Mouse (Mus musculus) gastrocnemius, postnatal 36 days (tissue): Measurements from ENCODE around the gene Dscaml1. TPM values are rescaled to one million over a fixed set of nuclear protein-coding genes. Genes with fewer than 3 reads are reported as not detected.

ENCODE experiments used
- DNase-seq, 2 experiments: peaks; one replicate each; pipeline ENCODE4 v3.0.0; 2022
- intact Hi-C: fragments of 180-260 bp; cut with DNase I; formaldehyde crosslinking; loops from one replicate; pipeline ENCODE4 v1.15.1; 2025
- total RNA-seq, 2 experiments: library from RNA; stranded (reverse); gene quantifications; 2 replicates each; pipeline ENCODE4 v1.2.3; 2021

Gene Dscaml1
- total RNA-seq, 2 experiments from 2014 or later = not detected

DNA sequence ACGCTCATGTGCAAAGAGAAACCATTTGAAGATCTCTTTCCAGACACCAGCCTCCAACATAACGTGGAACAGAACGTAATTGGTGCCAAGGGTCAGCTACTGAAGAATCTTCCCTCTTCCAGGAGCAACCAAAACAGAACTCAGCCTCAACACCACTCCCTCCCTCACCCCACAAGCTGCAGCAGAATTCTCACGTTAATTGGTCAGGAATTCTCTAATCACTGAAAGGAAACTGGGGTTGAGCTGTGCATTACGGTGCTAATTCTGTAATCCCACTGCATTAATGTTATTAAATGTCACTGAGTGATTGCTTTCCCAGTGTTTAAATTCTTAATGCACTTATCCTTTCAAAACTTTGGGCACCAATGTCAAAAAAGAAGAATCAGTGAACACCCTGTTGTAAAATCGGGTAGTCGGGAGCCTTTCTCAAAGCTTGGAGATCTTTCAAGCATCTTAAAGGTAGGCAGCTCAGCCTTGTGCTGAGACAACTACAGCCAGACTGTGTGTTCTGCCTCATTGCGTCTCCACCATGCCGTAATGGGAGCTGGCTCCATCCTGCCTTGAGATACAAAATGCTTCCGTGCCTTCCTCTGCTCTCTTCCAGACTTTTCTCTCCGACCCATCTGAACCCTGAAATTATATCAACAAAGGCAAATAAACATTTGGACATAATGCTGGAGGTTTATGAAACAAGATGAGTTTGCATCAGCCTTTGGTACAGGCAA lies 184.1 kb downstream of the Dscaml1 start:
- DNase-seq = no peak
- intact Hi-C loops = no loop called here

- intact Hi-C loops = no loop called here
- DNase-seq = no peak
Observed at GRCm38 (mm10) chr9:45614616-45615015, 188.2 kb downstream of the Dscaml1 start.

GRCm38 (mm10) chr9:45617889-45618288 lies 191.5 kb downstream of the Dscaml1 start:
- intact Hi-C loops = no loop called here
- DNase-seq = no peak

DNA sequence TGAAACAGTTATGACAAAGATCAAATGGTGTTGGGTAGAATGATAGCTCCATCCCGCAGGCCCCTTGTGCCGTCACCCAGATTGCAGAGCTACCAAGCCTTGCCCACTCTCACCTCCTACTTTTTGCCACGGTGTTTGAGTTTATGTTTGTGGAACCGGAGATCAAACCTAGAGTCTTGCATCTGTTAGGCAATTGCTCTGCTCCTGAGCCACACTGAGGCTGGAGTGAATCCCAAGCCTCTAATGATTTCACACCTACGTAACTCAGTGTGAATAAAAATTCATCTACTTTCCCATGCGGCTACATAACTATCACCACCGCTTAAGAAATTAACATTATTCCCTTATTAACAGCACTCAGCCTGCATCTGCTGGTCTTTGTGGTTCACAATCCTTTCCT lies 192.0 kb downstream of the Dscaml1 start:
- intact Hi-C loops = no loop called here
- DNase-seq = no peak

- DNase-seq = no peak
- intact Hi-C loops = no loop called here
Observed at GRCm38 (mm10) chr9:45620049-45620448, 193.6 kb downstream of the Dscaml1 start.

DNA sequence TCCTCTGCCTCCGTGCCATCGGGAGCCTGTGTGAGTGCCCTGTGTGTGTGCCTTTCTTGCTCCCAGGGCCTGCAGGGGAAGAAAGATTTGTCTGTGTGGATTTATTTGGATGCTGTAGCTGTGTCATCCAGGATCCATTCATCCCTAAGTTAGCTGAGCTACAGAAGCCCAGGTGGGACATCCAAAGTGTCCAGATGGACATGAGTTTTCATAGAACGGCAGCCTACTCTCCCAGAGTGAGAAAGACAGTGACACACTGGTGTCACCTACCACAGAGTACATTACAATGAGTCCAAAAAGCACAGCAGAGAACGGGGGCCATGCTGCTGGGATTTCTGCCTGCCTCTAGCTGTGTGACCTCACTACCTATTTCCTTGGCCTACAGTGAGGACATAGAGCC lies 194.5 kb downstream of the Dscaml1 start:
- no peak for DNase-seq
- intact Hi-C loops = no loop called here

DNA sequence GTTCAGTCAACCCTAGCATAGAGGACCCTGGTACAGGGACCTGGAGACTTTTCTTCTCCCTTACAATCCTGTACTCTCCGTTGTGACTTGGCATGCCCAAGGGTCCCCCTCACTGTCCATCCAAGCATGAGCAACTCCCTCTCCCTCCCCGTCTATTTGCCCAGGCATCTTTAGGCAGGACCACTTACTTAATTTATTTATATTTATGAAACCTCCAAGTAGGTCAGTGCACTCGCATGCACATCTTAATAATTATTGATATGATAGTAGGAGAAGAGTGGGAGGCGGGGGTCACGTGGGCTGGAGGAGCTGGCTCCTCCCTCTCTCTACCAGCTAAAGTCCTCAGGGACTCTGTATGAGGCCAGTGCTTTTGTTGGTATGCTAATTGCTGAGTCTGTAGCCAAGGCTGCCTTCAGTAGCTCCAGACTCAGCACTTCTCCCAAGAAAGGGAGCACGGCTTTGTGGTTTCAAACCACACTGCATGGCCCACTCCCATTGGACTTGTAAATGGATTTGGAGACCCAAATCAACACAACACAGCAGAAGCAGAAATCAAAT lies 199.5 kb downstream of the Dscaml1 start:
- intact Hi-C loops = no loop called here
- no peak for DNase-seq

- DNase-seq = no peak
- intact Hi-C loops = no loop called here
Observed at GRCm38 (mm10) chr9:45632520-45632919, 206.1 kb downstream of the Dscaml1 start.

GRCm38 (mm10) chr9:45633036-45633435 lies 206.6 kb downstream of the Dscaml1 start:
- no peak for DNase-seq
- intact Hi-C loops = no loop called here

DNA sequence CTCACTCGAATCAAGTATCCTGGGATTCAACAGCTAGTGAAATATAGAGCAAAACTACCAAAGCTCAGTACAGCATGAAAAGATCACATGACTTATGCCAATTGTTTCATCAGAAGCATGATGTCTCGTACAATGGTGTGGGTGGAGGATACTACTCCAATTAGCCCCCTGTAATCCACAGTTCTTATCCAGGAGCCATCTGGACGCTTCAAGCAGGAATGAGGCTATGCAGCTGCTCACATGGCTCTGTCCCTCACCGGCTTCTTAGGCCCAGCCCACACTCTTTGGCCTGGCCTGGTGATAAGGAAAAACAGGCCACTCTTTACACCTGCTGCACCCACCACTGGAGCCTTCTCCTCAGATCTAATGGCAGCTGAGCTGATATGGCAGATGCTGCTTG lies 208.6 kb downstream of the Dscaml1 start:
- intact Hi-C loops = no loop called here
- DNase-seq = no peak

- DNase-seq = no peak
- intact Hi-C loops = no loop called here
Observed at GRCm38 (mm10) chr9:45637346-45637745, 210.9 kb downstream of the Dscaml1 start.

- DNase-seq = no peak
- intact Hi-C loops = no loop called here
Observed at GRCm38 (mm10) chr9:45638184-45638917, 211.9 kb downstream of the Dscaml1 start.

- no peak for DNase-seq
- intact Hi-C loops = no loop called here
Observed at GRCm38 (mm10) chr9:45644833-45645388, 218.5 kb downstream of the Dscaml1 start.

DNA sequence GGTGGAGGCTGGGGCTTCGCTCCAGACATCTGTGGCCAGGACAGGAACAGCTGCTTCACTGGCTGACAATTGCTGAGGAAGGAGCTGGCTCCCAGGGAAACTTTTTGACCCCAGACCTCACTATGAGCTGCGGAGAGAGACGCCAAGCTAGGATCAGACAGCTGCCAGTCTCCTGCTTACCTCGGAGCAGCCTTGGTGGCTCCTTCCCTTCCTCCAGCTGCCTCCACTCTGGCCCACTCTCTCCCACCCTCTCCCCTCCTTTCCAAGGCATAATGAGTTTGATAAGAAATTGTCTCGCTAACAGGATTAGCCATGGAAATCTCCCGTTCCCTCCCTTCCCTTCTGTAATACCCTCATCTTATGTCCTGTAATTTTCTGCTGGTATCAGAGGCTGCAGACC lies 219.1 kb downstream of the Dscaml1 start:
- DNase-seq = no peak
- intact Hi-C loops = no loop called here

DNA sequence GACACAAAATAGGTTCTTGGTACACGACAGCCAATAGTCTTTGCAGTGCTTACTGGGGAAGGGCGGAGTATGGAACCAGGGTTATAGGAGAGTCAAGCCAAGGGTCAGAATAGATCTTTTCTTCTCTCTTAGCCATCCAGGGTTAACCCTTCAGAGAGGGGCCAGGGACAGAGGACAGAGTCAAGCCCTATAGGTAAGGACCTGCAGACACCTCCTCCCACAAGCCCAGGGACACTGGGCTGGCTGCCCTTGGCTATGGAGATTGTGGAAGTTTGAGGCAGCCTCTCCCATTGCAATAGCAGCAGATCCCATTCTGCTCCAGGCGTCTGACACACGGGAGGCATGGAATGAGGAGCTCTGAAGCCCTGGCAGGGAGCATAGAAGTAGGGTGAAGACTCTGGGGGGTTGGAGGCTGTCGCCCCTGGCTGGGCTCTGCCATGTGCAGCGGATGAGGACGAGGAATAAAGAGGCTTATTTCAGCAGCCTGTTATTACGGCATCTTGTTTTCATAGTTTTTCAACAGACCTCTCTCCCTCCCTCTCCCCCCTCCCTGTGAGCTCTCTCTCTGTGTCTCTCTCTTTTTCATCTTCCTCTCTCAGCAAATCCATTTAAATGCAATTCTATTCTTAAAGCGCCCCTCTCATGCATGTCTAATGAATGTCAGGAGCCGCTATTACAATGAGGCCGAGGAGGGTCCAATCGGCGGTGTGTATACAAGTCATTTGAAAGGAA lies 224.8 kb downstream of the Dscaml1 start:
- intact Hi-C loops = no loop called here
- no peak for DNase-seq

GRCm38 (mm10) chr9:45651810-45652177 lies 225.4 kb downstream of the Dscaml1 start:
- intact Hi-C loops = no loop called here
- no peak for DNase-seq

GRCm38 (mm10) chr9:45657172-45658062 lies 231.0 kb downstream of the Dscaml1 start:
- DNase-seq = no peak
- intact Hi-C loops = no loop called here

GRCm38 (mm10) chr9:45660191-45660590 lies 233.8 kb downstream of the Dscaml1 start:
- intact Hi-C loops = no loop called here
- no peak for DNase-seq

DNA sequence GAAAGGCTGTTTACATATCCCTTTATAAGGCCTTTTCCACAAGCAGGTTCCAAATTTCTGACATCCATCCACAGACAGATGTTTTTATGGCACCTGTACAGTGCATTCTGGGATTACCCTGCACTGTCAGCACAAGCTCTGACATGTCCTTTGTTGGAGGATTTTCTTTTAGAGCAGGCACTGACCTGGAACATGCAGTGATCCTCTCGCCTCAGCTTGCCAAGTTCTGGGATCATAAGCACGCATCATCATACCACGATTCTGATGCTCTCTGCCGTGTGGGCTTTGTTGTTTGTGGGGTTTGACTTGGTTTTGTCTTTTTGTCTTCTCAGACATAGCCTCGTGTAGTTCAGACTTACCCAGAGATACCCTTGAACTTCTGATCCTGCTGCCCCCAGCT lies 236.0 kb downstream of the Dscaml1 start:
- DNase-seq = no peak
- intact Hi-C loops = no loop called here
